Mouse (Mus musculus): Measurements from ENCODE around the gene Trappc4.
"Not testable (repeated sequence)": the region's sequence is repeated elsewhere in the genome, so short reads cannot be mapped to it uniquely, and the experiment has no call there.

Gene Trappc4

DNA sequence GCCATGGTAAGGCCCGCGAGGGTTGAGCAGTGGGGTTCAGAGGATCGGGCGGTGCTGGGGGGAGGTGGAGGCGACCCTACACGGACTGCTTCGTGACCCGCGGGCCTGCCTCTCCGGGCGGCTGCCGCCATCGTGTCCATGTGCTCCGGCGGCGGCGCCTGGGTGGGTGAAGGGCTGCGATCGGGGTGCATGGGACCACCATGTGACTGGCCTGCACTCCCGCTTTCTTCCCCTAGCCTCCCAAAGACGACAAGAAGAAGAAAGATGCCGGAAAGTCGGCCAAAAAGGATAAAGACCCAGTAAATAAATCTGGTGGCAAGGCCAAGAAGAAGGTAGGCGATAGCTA is 325 bp upstream of the Trappc4 start:
- DNase-seq (ENCODE audit: low read depth), result no peak

DNA sequence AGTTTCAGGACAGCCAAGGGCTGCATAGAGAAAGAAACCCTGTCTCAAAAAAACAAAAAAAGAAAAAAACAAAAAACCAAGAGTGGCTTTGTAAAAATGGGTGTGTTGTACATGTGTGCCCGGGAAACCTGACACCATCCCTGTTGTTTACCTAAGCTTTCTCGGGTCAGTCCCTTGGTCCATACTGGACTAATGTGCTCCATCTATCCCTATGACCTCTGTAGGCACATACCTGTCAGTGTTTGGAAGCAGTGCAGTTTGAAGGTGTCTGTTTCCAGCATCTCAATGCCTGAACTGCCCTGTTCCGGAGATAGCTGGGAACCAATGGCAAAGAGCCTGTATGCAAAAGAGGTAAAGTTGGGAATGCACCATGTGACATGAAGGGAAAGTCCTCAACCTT is 2.4 kb downstream of the Trappc4 start:
- no peak for DNase-seq (ENCODE audit: low read depth)

DNA sequence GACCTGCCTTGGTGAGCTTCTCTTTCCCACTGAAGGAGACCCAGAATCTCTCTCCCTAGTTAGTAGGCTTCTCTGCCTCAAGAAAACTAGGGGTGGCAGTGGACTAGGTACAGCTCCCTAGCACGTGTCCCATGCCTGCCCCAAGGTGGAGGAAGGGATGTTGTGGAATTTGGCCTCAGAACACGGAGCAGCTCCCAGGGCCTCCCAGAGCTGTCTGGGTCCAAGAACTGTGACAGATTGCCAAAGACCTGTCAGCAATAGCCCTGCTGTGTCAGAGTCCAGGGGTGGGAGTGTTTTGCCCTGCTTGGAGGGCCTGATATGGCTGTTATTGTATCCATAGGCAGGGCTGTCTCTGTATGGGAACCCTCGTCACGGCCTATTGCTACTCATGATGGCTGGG is 6.3 kb downstream of the Trappc4 start:
- no peak for DNase-seq (ENCODE audit: low read depth)

DNA sequence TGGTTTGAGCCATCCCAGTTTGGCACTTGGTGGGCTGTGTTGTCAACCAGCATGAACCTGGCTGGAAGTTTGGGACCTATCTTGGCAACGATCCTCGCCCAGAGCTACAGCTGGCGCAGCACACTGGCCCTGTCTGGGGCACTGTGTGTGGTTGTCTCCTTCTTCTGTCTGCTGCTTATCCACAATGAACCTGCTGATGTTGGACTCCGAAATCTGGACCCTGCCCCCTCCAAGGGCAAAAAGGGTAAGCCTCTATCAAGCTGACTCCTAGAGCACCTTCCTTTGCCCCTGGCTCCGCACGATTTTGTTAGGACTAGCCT is 7.6 kb downstream of the Trappc4 start:
- no peak for DNase-seq (ENCODE audit: low read depth)

DNA sequence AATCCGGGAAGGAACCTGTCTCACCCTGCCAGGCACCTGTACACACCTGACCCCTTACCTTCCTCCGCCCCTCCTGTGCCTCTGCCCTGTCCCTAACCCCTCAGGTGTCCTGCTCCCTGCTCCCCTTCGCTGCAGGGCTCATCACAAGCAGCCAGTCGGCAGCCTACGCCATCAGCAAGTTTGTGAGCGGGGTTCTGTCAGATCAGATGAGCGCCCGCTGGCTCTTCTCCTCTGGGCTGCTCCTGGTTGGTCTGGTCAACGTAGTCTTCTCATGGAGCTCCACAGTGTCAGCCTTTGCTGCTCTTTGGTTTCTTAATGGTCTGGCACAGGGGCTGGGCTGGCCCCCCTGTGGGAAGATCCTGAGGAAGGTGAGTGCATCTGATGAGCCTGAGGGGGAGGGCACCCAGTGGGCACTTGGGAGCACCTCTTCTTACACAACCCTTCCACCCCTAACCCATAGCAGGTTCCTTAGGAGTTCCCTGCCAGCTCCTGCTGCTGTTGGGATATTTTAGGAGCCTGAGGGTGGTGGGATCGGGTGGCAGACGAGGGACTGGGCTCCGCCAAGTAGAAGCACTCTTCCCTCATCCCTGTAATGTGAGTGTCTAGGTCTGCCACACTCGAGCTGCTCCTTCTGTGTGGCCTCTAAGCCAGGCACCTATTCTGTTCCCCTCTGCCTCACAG is 8.1 kb downstream of the Trappc4 start:
- no peak for DNase-seq (ENCODE audit: low read depth)

DNA sequence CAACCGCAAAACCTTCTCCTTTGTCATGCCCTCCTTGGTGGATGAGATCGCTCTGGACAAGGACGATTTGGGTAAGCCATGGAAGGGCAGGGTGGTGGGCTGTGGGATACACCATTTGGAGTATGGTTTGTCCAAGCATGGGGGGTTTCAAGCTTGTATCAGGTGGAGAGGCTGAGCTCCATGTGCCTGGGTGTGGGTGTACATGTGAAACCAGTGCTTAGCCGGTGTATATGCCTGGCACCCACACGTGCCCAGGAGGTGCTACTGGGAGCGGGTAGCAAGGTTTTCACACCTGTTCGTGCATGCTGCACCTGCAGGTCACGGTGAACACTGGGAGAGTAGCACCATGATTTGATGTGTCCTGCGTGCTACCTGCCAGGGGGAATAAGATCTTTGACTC is 8.8 kb downstream of the Trappc4 start:
- no peak for DNase-seq (ENCODE audit: low read depth)

DNA sequence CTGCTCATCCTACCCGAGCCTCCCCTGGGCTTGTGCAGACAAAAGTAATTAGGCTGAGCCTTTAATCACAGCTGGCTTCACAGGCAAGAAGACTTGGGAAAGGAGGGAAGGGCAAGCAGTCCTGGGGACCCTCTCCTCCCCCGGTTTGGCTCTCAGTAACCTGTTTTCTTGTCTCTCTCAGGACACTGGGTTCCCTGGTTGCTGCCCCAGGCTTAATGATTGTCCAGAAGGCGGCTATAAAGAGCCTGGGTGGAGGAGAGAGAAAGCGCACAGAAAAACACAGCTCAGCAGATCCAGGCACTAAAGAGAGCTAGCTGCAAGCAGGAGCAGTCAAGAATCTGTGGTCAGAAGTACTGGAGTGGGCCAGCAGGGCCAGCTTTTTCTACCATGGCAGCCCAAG is 9.3 kb downstream of the Trappc4 start:
- DNase-seq (ENCODE audit: low read depth), result no peak

DNA sequence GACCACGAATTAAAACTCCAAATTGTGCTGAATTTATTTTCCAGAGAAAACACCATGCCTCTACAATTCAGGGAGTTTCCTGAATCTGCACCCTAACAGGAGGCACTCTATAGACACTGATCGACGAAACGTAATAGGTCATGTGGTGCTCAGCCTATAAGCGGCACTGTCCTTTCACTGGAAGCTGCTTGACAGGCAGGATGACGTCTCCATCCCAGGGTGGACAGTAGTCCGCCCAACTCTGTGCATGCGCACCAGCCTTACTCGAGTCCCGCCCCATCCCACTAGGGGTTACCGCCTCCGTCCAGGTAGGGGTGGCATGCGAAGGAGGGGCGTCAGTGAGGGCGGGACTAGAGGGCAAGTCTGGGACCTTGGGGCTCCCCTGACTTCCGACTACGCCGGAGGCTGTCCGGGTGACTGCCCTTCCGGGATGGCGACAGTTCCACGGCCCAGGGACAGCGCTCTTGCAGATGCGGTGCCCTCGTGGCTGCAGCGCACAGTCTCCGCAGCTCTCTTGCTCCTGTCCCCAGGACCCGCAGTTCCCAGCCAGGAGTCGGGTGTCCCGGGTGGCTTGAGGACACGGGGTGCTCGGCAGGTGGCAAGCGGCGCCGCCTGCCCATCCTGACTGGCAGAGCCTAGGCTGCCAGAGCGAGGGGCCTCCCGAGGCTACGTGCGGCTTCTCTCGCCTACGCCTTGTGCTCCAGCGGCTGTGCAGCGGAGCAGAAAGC is 10.6 kb downstream of the Trappc4 start, which contains the start of gene Slc37a4:
Slc37a4 (plus strand) TSS at position 169 of the 728 bp plus-strand sequence.
- DNase-seq (ENCODE audit: low read depth), result peak; percentile 98

DNA sequence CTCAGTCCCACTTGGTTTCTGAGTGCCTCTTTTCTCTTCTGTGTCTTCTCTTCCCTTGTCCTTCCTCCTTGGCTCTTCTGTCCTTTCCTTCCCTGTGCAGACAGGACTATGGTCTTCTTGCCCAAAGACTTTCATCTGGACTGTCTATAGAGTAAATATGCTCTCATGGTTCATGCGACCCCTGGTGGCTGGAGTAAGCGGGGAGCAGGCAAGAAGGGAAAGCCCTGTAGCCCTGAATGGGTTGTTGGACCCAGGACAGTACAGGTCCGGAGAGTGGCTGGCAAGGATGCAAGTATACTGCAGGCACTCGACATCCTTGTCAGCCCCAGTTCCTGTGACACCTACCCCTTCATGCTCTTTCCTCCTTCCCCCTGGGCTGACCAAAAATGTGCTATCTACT is 15.9 kb downstream of the Trappc4 start:
- peak; percentile 85 for DNase-seq (ENCODE audit: low read depth)

DNA sequence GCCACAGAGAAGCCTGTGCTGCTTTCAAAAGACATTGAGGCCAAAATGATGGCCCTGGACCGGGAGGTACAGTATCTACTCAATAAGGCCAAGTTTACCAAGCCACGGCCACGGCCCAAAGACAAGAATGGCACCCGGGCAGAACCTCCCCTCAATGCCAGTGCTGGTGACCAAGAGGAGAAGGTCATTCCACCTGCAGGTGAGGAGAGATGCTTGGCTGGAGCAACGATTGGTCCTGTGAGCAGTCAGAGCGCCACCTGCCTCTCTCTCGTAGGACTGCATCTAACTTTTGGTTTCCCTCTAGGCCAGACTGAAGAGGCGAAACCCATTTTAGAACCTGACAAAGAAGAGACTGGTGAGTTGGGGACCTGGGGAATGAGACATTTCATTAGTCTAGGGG is 18.1 kb downstream of the Trappc4 start:
- DNase-seq (ENCODE audit: low read depth), result peak; percentile 80

DNA sequence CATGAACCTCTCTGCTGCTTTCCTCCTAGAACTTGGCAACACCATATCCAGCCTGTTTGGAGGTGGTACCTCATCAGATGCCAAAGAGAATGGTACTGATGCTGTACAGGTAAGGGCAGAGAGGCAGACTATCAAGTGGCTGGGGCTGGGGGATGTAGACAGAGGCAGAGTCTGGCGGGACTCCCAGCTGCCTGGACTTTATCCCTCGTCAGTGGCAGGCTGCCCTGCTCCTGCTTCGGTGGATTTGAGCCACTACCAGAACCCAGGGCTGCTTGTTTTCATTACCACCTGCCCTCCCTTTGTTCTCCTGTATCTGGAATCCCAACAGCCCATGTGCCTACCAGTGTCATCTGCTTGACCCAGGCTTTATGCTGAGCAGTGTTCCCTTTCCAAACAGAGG is 20.2 kb downstream of the Trappc4 start:
- no peak for DNase-seq (ENCODE audit: low read depth)

DNA sequence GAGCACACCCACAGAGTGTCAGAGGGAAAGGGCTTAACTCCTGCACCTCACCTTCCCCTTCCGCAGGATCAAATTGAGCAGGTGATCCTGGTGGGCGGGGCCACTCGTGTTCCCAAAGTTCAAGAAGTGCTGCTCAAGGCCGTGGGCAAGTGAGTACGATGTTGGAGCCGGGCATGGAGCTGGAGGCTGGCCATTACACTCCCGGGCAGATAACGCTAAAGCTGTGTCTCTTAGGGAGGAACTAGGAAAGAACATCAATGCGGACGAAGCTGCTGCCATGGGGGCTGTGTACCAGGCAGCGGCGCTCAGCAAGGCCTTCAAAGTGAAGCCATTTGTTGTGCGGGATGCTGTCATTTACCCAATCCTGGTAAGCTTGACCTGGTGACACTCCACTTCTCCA is 22.8 kb downstream of the Trappc4 start:
- no peak for DNase-seq (ENCODE audit: low read depth)

DNA sequence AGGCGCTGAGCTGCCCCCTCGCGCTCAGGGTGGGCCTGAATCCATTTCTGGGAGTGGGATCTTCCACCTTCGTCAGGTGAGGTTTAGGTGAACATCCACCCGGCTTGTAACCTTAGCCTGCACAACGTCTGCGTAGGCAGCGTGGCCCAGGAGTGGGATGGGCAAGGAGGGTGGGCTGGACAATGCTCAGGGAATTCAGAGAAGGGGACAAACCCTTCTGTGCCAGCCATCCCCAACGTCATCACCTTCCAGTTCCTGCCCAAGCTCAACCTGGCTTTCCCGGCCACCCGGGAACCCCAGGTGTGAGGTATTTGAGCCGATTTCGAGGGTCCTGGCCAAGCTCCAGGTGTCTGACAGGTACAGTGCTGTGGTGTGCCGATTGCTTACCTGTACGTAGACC is 27.5 kb downstream of the Trappc4 start:
- DNase-seq (ENCODE audit: low read depth), result no peak

DNA sequence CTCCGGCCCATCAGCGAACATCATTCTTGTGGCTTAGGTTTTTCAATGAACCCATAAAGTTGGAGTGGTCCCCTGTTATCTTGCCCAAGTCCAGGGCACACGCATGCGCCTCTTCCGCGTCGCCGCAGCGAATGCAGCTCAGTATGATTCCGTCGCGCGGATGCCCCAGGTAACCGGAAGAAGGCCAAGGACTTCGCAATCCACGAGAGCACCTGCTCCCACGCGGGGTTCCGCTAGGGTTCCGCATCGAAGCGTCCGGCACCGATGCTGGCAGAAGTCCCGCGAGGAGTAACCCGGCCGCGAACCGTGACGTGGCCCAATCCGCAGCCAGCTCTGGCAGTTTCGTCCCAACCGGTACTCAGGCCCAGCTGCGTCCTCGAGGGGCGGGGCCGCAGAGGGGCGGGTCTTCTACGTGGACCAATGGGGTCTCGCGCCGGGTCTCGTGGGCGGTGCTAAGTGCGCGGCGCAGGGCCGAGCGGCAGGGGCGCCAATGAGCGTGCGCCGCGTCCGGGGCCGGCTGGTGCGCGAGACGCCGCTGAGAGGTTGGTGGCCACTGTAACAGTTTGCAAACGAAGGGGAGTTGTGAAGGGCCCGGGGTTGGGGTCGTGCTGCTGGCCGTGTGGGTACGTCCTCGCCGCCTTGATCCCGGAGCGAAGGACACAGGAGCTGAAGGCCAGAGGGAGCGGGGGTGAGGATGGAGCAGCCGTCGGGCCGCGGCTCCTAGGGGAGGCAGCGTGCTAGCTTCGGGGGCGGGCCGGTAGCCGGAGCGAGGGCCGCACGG is 28.2 kb downstream of the Trappc4 start, which contains the start of gene Hyou1:
Hyou1 (plus strand) TSS at position 437 of the 781 bp plus-strand sequence.
- peak; percentile 99 for DNase-seq (ENCODE audit: low read depth)

DNA sequence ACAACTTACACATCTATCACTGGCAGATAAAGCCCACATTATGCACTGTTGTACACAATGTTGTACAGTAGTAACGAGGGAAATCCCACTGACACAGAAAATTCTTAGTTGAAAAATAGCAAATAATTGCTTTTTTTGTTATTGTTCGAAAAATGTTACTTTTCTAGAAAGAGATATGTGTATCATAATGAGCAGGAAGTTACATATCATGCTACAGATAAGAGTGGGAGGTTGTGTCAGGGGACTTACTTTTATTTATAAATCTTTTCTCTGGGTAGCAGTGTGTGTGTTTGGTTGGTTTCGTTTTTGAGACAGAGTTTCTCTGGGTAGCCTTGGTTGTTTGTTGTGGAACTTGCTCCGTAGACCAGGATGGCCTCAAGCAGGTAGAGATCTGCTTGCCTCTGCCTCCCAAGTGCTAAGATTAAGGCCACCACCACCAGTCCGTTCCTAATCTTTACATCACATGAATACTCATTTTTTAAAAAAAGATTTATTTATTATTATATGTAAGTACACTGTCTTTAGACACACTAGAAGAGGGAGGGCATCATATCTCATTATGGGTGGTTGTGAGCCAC is 29.2 kb downstream of the Trappc4 start:
- DNase-seq (ENCODE audit: low read depth), result peak; percentile 75

DNA sequence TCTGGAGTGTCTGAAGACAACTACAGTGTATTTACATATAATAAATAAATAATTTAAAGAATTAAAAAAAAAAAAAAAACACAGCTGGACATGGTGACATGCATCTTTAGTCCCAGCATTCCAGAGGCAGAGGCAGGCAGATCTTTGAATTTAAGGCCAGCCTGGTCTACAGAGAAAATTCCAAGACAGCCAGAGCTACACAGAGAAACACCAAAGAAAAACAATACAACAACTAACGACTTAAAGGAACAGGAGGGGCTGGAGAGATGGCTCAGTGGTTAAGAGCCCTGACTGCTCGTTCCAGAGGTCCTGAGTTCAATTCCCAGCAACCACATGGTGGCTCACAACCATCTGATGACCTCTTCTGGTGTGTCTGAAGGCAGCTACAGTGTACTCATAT is 30.1 kb downstream of the Trappc4 start:
- not testable (repeated sequence) for DNase-seq (ENCODE audit: low read depth)

DNA sequence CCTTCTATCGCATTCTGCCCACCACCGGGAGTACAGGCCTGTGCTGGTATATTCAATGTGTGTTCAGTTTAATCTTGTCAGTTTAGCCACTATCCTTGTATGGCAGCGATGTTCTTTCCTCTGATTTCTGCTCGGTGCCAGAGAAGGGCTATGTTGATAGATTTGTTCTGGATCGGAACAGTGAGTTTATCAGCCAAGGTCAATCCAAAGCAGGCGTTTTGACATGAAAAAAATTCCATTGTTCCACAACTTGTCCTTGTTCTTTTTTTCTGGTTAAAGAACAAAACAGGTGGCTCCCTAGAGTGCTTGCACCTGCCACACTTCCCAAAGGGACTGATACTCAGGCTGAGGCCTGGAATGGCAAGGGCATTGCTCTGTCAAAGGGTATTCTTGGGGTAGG is 31.3 kb downstream of the Trappc4 start:
- DNase-seq (ENCODE audit: low read depth), result no peak

DNA sequence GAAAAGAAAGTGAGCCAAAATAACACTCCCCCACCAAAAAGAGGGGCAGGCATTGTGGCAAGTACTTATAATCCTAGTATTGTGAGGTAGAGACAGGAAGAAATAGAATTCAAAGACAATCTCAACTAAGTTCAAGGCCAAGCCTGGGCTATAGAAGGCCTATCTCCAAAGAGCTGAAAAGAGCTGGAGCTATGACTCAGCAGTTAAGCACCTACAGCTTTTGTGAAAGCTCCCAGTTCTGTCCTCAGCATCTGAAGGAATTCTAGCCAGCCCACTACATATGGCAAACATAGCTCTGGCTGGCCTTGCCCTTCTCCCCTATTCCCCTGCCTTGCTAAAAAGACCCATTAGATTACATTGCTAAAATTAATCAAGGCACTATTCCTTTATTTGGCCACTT is 34.0 kb downstream of the Trappc4 start:
- DNase-seq (ENCODE audit: low read depth), result no peak

DNA sequence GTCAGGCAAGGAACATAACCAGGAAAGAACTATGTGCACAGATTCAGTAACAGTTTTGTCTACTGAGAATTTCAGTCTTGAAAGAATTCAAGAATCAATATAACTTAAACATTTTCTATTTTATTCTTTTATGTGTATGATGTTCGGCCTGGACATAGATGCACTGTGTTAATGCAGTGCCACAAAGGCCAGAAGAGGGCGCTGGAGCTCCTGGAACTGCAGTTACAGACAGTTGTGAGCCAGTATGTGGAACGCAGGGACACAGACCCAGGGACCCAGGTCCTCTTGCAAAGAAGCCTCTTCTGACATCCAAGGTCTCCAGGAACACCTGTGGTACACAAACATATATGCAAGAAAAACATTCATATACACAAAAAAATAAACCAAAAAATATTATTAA is 42.9 kb downstream of the Trappc4 start:
- DNase-seq (ENCODE audit: low read depth), result peak; percentile 69

DNA sequence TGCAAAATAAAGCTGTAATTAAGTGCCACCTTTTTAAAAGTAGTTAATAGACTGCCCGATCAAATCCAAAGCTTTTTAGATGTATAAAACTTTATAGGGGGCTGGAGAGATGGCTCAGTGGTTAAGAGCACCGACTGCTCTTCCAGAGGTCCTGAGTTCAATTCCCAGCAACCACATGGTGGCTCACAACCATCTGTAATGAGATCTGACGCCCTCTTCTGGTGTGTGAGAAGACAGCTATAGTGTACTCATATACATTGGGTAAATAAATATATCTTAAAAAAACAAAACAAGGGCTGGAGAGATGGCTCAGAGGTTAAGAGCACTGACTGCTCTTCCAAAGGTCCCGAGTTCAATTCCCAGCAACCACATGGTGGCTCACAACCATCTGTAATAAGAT is 45.5 kb downstream of the Trappc4 start:
- not testable (repeated sequence) for DNase-seq (ENCODE audit: low read depth)

DNA sequence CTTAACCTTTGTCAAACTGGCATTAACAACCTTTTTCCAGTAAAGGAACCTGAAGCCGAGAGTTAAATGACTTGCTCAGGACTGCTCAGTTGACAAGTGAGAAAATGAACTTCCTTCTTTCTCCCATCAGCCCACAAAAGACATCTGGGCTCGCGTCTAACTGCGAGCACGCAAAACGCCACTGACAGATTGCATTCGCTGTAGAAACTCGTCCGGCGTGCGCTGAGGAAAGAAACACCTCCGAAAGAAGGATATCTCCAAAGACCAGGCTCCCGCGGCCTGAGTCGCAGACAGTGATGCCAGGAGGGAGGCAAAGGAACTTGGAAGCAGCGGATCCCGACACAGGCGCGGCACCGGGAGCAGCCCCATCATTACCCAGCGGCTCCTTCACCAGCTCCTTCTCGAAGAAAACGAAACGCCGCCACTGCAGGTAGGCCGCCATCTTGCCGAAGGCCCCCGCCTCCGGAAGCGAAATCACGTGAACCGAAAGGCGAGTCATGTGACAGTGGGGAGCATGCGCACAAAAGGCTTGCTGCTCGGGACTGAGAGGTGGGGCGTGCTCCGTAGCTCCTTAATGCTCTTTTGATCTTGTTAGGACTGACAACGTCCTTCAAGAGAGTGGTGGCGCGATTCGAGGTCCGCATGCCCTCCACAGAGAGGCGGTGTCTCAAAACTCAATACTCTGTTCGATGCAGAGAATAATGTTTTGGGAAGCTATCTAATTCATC is 46.0 kb downstream of the Trappc4 start, which contains the start of gene Vps11:
Vps11 (minus strand) TSS at position 481 of the 728 bp plus-strand sequence.
- DNase-seq (ENCODE audit: low read depth), result peak; percentile 99

DNA sequence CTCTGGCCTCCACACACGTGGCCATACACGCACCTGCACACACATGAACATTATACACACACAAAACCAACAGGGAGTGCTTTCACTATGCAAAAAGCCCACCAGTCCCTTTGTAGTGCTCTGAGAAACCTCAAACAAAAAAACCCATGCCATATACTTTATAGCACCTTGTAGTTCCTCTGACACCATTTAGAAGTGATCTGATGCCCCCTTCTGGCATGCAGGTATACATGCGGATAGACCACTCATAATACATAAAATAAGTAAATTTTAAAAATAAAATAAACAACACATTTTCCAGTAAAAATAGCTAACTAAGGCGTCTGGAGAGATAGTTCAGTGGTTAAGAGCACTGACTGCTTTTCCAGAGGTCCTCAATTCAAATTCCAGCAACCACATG is 50.2 kb downstream of the Trappc4 start:
- DNase-seq (ENCODE audit: low read depth), result peak; percentile 77
